Mouse (Mus musculus) telencephalon, adult 2 months (tissue): ENCODE data around the gene Zc3hc1.

Source experiments
- DNase-seq: peaks from one replicate; pipeline ENCODE4 v3.0.0-alpha.2; 2011; ENCODE audit warnings: low read depth, low spot score

The Zc3hc1 gene

GRCm38 (mm10) chr6:30372627-30373369 lies 18.0 kb downstream of the Zc3hc1 start:
- peak; percentile 53 for DNase-seq

- DNase-seq: no peak
Observed at GRCm38 (mm10) chr6:30369291-30369690, 21.5 kb downstream of the Zc3hc1 start.

GRCm38 (mm10) chr6:30363808-30364207 lies 27.0 kb downstream of the Zc3hc1 start:
- no peak for DNase-seq

GRCm38 (mm10) chr6:30359762-30360509 lies 30.9 kb downstream of the Zc3hc1 start:
- DNase-seq: no peak

GRCm38 (mm10) chr6:30357561-30358177 lies 33.2 kb downstream of the Zc3hc1 start:
- DNase-seq: no peak

GRCm38 (mm10) chr6:30356680-30357079 lies 34.1 kb downstream of the Zc3hc1 start:
- no peak for DNase-seq

GRCm38 (mm10) chr6:30356161-30356560 lies 34.7 kb downstream of the Zc3hc1 start:
- no peak for DNase-seq

GRCm38 (mm10) chr6:30355701-30356100 lies 35.1 kb downstream of the Zc3hc1 start:
- DNase-seq: no peak

GRCm38 (mm10) chr6:30354760-30355159 lies 36.1 kb downstream of the Zc3hc1 start:
- no peak for DNase-seq

GRCm38 (mm10) chr6:30353661-30354060 lies 37.2 kb downstream of the Zc3hc1 start:
- no peak for DNase-seq

- no peak for DNase-seq
Observed at GRCm38 (mm10) chr6:30352762-30353161, 38.1 kb downstream of the Zc3hc1 start.

GRCm38 (mm10) chr6:30351290-30351689 lies 39.5 kb downstream of the Zc3hc1 start:
- DNase-seq: no peak

GRCm38 (mm10) chr6:30347288-30347801 lies 43.5 kb downstream of the Zc3hc1 start:
- no peak for DNase-seq

- no peak for DNase-seq
Observed at GRCm38 (mm10) chr6:30346737-30347136, 44.1 kb downstream of the Zc3hc1 start.

GRCm38 (mm10) chr6:30344032-30344431 lies 46.8 kb downstream of the Zc3hc1 start:
- no peak for DNase-seq

GRCm38 (mm10) chr6:30340231-30340873 lies 50.5 kb downstream of the Zc3hc1 start:
- DNase-seq: no peak

GRCm38 (mm10) chr6:30336912-30337311 lies 53.9 kb downstream of the Zc3hc1 start:
- DNase-seq: peak; percentile 31

- DNase-seq: no peak
Observed at GRCm38 (mm10) chr6:30332262-30332661, 58.6 kb downstream of the Zc3hc1 start.

GRCm38 (mm10) chr6:30330706-30331105 lies 60.1 kb downstream of the Zc3hc1 start:
- DNase-seq: no peak

- DNase-seq: no peak
Observed at GRCm38 (mm10) chr6:30325932-30326501, 64.8 kb downstream of the Zc3hc1 start.

- DNase-seq: no peak
Observed at GRCm38 (mm10) chr6:30321002-30321401, 69.8 kb downstream of the Zc3hc1 start.
